Mouse (Mus musculus): ENCODE results near the gene Cacna1d. TPM values are rescaled to one million over a fixed set of nuclear protein-coding genes. Genes with fewer than 3 reads are reported as not detected.
A peak's percentile ranks its signal among the peaks of the same experiment; 100 is the strongest.

Cacna1d gene
- total and polyA plus RNA-seq, 2 experiments from 2014 or later, result 8.9 to 44.3 TPM

- 68% methylated on average over 7 of the region's 7 CpGs for WGBS
- TF ChIP-seq CTCF (IDR thresholded peaks at IDR 0.05), result no peak
- no peak for ATAC-seq (ENCODE audit: low FRiP score)
- Histone ChIP-seq H3K9me3 (ENCODE audit: low read length) (no peaks in the 10 kb centered on the region), H3K27ac (ENCODE audit: low read depth, low read length) (no peak overlapping the region), H3K27me3 (ENCODE audit: insufficient read depth, low read length) (no peaks in the 10 kb centered on the region), H3K4me1 (ENCODE audit: insufficient read depth, low read length) (no peaks in the 10 kb centered on the region), H3K4me3 (ENCODE audit: low read depth, low read length) (no peak overlapping the region), H3K36me3 (ENCODE audit: insufficient read depth, low read length) (no peaks in the 10 kb centered on the region), H3K4me2 (ENCODE audit: low read depth, low read length, poor library complexity, severe bottlenecking) (no peak overlapping the region), H3K9ac (replicated peaks; ENCODE audit: low read length, poor library complexity, severe bottlenecking) (no peak overlapping the region)
- no peak for DNase-seq (ENCODE audit: low spot score)
These were observed 33.8 kb downstream of the Cacna1d start for GRCm38 (mm10) chr14:30457436-30457835.

GRCm38 (mm10) chr14:30455801-30456595 is 35.3 kb downstream of the Cacna1d start:
- no peak overlapping the region for H3K27ac ChIP-seq (ENCODE audit: low read depth, low read length)
- no peaks in the 10 kb centered on the region for H3K4me1 ChIP-seq (ENCODE audit: insufficient read depth, low read length)
- peak; percentile 27 for DNase-seq (ENCODE audit: low spot score)
- H3K4me2 ChIP-seq (ENCODE audit: low read depth, low read length, poor library complexity, severe bottlenecking), result peak overlapping the region; percentile 38
- H3K9ac ChIP-seq (replicated peaks; ENCODE audit: low read length, poor library complexity, severe bottlenecking), result no peak overlapping the region
- no peaks in the 10 kb centered on the region for H3K27me3 ChIP-seq (ENCODE audit: insufficient read depth, low read length)
- no peaks in the 10 kb centered on the region for H3K36me3 ChIP-seq (ENCODE audit: insufficient read depth, low read length)
- no peak for TF ChIP-seq CTCF (IDR thresholded peaks at IDR 0.05)
- H3K4me3 ChIP-seq (ENCODE audit: low read depth, low read length), result no peak overlapping the region
- WGBS, result 15% methylated on average over 13 of the region's 13 CpGs
- no peak for ATAC-seq (ENCODE audit: low FRiP score)
- H3K9me3 ChIP-seq (ENCODE audit: low read length), result no peaks in the 10 kb centered on the region

- no peak for DNase-seq (ENCODE audit: low spot score)
- Histone ChIP-seq H3K9ac (replicated peaks; ENCODE audit: low read length, poor library complexity, severe bottlenecking) (no peak overlapping the region), H3K4me3 (ENCODE audit: low read depth, low read length) (no peak overlapping the region), H3K27me3 (ENCODE audit: insufficient read depth, low read length) (no peaks in the 10 kb centered on the region), H3K27ac (ENCODE audit: low read depth, low read length) (no peak overlapping the region), H3K4me1 (ENCODE audit: insufficient read depth, low read length) (no peaks in the 10 kb centered on the region), H3K9me3 (ENCODE audit: low read length) (no peaks in the 10 kb centered on the region), H3K4me2 (ENCODE audit: low read depth, low read length, poor library complexity, severe bottlenecking) (no peak overlapping the region), H3K36me3 (ENCODE audit: insufficient read depth, low read length) (no peaks in the 10 kb centered on the region)
- ATAC-seq (ENCODE audit: low FRiP score), result no peak
- 81% methylated on average over 3 of the region's 3 CpGs for WGBS
- TF ChIP-seq CTCF (IDR thresholded peaks at IDR 0.05), result no peak
These were observed 51.3 kb downstream of the Cacna1d start for GRCm38 (mm10) chr14:30439915-30440314.

GRCm38 (mm10) chr14:30435316-30435715 is 55.9 kb downstream of the Cacna1d start:
- Histone ChIP-seq H3K9me3 (ENCODE audit: low read length) (no peaks in the 10 kb centered on the region), H3K4me2 (ENCODE audit: low read depth, low read length, poor library complexity, severe bottlenecking) (no peak overlapping the region), H3K9ac (replicated peaks; ENCODE audit: low read length, poor library complexity, severe bottlenecking) (no peak overlapping the region), H3K27ac (ENCODE audit: low read depth, low read length) (no peak overlapping the region), H3K27me3 (ENCODE audit: insufficient read depth, low read length) (no peaks in the 10 kb centered on the region), H3K36me3 (ENCODE audit: insufficient read depth, low read length) (no peaks in the 10 kb centered on the region), H3K4me3 (ENCODE audit: low read depth, low read length) (no peak overlapping the region), H3K4me1 (ENCODE audit: insufficient read depth, low read length) (no peaks in the 10 kb centered on the region)
- ATAC-seq (ENCODE audit: low FRiP score) (no peak), DNase-seq (ENCODE audit: low spot score) (no peak)
- no peak for TF ChIP-seq CTCF (IDR thresholded peaks at IDR 0.05)
- 88% methylated on average over 5 of the region's 5 CpGs for WGBS

GRCm38 (mm10) chr14:30430446-30430845 is 60.8 kb downstream of the Cacna1d start:
- H3K9me3 ChIP-seq (ENCODE audit: low read length), result no peaks in the 10 kb centered on the region
- no peak overlapping the region for H3K4me3 ChIP-seq (ENCODE audit: low read depth, low read length)
- ATAC-seq (ENCODE audit: low FRiP score) (no peak), DNase-seq (ENCODE audit: low spot score) (no peak)
- H3K36me3 ChIP-seq (ENCODE audit: insufficient read depth, low read length), result no peaks in the 10 kb centered on the region
- H3K27ac ChIP-seq (ENCODE audit: low read depth, low read length), result no peak overlapping the region
- no peak overlapping the region for H3K4me2 ChIP-seq (ENCODE audit: low read depth, low read length, poor library complexity, severe bottlenecking)
- no peak overlapping the region for H3K9ac ChIP-seq (replicated peaks; ENCODE audit: low read length, poor library complexity, severe bottlenecking)
- no peaks in the 10 kb centered on the region for H3K27me3 ChIP-seq (ENCODE audit: insufficient read depth, low read length)
- 38% methylated on average over 5 of the region's 5 CpGs for WGBS
- H3K4me1 ChIP-seq (ENCODE audit: insufficient read depth, low read length), result no peaks in the 10 kb centered on the region
- TF ChIP-seq CTCF (IDR thresholded peaks at IDR 0.05), result no peak

GRCm38 (mm10) chr14:30430026-30430425 is 61.2 kb downstream of the Cacna1d start:
- no peak overlapping the region for H3K4me3 ChIP-seq (ENCODE audit: low read depth, low read length)
- no peaks in the 10 kb centered on the region for H3K4me1 ChIP-seq (ENCODE audit: insufficient read depth, low read length)
- H3K9me3 ChIP-seq (ENCODE audit: low read length), result no peaks in the 10 kb centered on the region
- H3K27me3 ChIP-seq (ENCODE audit: insufficient read depth, low read length), result no peaks in the 10 kb centered on the region
- 88% methylated on average over 9 of the region's 9 CpGs for WGBS
- no peaks in the 10 kb centered on the region for H3K36me3 ChIP-seq (ENCODE audit: insufficient read depth, low read length)
- no peak for TF ChIP-seq CTCF (IDR thresholded peaks at IDR 0.05)
- DNase-seq (ENCODE audit: low spot score) (no peak), ATAC-seq (ENCODE audit: low FRiP score) (no peak)
- H3K4me2 ChIP-seq (ENCODE audit: low read depth, low read length, poor library complexity, severe bottlenecking), result no peak overlapping the region
- no peak overlapping the region for H3K9ac ChIP-seq (replicated peaks; ENCODE audit: low read length, poor library complexity, severe bottlenecking)
- H3K27ac ChIP-seq (ENCODE audit: low read depth, low read length), result no peak overlapping the region

All from midbrain, postnatal 0 days (tissue).